Mouse (Mus musculus): ENCODE results near the gene Olfr826. TPM values are rescaled to one million over a fixed set of nuclear protein-coding genes. Genes with fewer than 3 reads are reported as not detected.
"Not testable (repeated sequence)": the region's sequence is repeated elsewhere in the genome, so short reads cannot be mapped to it uniquely, and the experiment has no call there.

Gene Olfr826
- polyA plus RNA-seq (2015; fragmentation: Nextera tagmentation; extraction: Ambion mirVana): not detected in 2 replicates

DNA sequence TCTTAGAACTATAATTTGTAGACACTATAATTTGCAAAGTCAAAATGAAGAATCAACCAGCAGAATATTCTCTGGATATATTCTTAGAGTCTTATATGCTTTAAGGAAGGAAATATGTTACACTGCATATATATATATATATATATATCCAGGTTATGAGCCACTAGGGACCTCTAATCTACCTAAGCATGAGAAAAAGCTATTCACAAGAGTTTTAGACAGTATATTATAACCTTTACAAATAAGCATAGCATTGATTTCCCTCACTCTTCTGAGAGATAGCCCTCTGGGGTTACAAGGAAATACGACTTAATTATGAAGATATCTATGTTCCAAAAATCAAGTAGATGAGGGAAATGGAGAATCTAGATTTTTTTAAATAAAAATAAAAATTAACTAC is at the start of gene Olfr826:
Gene Olfr826, minus strand, starts transcription at position 101 of the 400 bp plus-strand sequence.
- Histone ChIP-seq H3K27me3 (ENCODE audit: control insufficient read depth, insufficient read depth, low read depth, low read length) (no peaks in the 10 kb centered on the region), H3K36me3 (ENCODE audit: control insufficient read depth, insufficient read depth, low read length) (no peaks in the 10 kb centered on the region), H3K4me2 (ENCODE audit: low read depth, low read length) (no peak within 1 kb of the TSS), H3K4me3 (ENCODE audit: low read length) (no peak within 1 kb of the TSS), H3K9ac (ENCODE audit: low read length) (no peak within 1 kb of the TSS), H3K9me3 (ENCODE audit: control insufficient read depth, low read length) (no peaks in the 10 kb centered on the region), H3K4me1 (replicated peaks; ENCODE audit: control insufficient read depth, insufficient read depth, low read length) (no peaks in the 10 kb centered on the region), H3K27ac (ENCODE audit: low read length) (no peak within 1 kb of the TSS)
- WGBS: 51% methylated on average over 1 of the region's 1 CpGs
- ATAC-seq (ENCODE audit: low read depth): no peak

DNA sequence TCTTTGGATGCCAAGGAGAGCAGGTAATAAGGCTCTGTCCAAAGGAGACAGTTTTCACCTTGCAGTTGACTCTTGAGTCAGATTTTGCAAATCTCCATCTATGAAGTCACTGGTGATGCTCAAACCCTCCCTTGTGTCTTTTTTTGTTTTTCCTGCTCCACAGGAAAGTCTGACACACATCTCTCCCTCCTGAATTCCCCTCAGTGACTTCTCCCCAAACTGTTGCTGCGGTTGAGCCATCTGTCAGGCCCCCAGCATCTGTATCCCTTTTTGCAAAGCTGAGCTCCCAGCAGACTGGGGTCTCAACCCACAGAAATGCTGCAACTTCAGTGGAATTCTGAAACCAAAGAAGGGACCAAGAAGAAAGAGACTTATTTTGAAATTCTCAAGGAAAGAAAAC is 48.1 kb upstream of the Olfr826 start:
- Histone ChIP-seq H3K4me3 (ENCODE audit: low read length) (no peak overlapping the region), H3K9ac (ENCODE audit: low read length) (no peak overlapping the region), H3K27me3 (ENCODE audit: control insufficient read depth, insufficient read depth, low read depth, low read length) (no peaks in the 10 kb centered on the region), H3K9me3 (ENCODE audit: control insufficient read depth, low read length) (no peaks in the 10 kb centered on the region), H3K27ac (ENCODE audit: low read length) (no peak overlapping the region), H3K36me3 (ENCODE audit: control insufficient read depth, insufficient read depth, low read length) (no peaks in the 10 kb centered on the region), H3K4me1 (replicated peaks; ENCODE audit: control insufficient read depth, insufficient read depth, low read length) (no peaks in the 10 kb centered on the region), H3K4me2 (ENCODE audit: low read depth, low read length) (no peak overlapping the region)
- 70% methylated on average over 1 of the region's 1 CpGs for WGBS
- ATAC-seq (ENCODE audit: low read depth): no peak

DNA sequence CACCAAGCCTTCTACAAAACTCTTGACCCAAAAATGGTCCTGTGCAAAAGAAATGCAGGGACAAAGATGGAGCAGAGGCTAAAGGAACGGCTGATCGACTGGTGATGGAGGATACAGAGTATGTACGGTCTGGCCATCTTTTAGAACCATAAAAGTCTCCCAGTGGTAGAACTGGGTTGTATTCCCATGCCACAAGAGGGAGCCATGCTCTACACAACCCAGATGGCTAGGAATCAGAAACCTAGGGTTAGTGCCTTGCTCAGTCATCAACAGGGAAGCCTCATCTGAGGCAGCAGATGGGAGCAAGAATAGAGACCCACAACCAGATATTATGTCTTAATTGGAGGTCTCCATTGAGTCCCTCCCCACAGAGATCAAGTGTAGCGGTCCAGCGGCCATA is 45.6 kb upstream of the Olfr826 start:
- WGBS: 79% methylated on average over 5 of the region's 5 CpGs
- no peak overlapping the region for H3K9ac ChIP-seq (ENCODE audit: low read length)
- H3K9me3 ChIP-seq (ENCODE audit: control insufficient read depth, low read length): no peaks in the 10 kb centered on the region
- H3K4me2 ChIP-seq (ENCODE audit: low read depth, low read length): no peak overlapping the region
- H3K4me1 ChIP-seq (replicated peaks; ENCODE audit: control insufficient read depth, insufficient read depth, low read length): no peaks in the 10 kb centered on the region
- no peaks in the 10 kb centered on the region for H3K36me3 ChIP-seq (ENCODE audit: control insufficient read depth, insufficient read depth, low read length)
- no peak overlapping the region for H3K27ac ChIP-seq (ENCODE audit: low read length)
- no peak for ATAC-seq (ENCODE audit: low read depth)
- no peak overlapping the region for H3K4me3 ChIP-seq (ENCODE audit: low read length)
- H3K27me3 ChIP-seq (ENCODE audit: control insufficient read depth, insufficient read depth, low read depth, low read length): no peaks in the 10 kb centered on the region

DNA sequence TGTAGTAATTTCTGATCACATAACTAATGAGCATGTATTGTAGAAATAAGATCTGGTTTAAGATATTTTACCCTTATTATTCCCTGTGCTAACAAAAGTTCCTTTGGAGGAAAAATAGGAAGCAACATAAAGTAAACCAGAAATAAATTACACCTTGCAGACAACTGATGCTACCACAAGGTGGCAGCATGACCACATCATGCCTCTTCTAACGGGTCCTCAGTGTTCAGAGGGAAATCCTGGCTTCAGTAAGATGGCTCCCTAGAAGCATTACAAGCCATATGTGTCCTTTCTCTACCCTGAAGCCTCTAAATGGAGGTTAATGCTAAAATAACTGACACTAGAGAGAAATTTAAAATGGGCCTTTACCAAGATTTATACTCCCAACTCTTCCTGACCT is 44.3 kb upstream of the Olfr826 start:
- Histone ChIP-seq H3K9me3 (ENCODE audit: control insufficient read depth, low read length) (no peaks in the 10 kb centered on the region), H3K27ac (ENCODE audit: low read length) (no peak overlapping the region), H3K36me3 (ENCODE audit: control insufficient read depth, insufficient read depth, low read length) (no peaks in the 10 kb centered on the region), H3K9ac (ENCODE audit: low read length) (no peak overlapping the region), H3K4me1 (replicated peaks; ENCODE audit: control insufficient read depth, insufficient read depth, low read length) (no peaks in the 10 kb centered on the region), H3K4me3 (ENCODE audit: low read length) (no peak overlapping the region), H3K27me3 (ENCODE audit: control insufficient read depth, insufficient read depth, low read depth, low read length) (no peaks in the 10 kb centered on the region), H3K4me2 (ENCODE audit: low read depth, low read length) (no peak overlapping the region)
- WGBS: 0% methylated on average over 1 of the region's 1 CpGs
- no peak for ATAC-seq (ENCODE audit: low read depth)

DNA sequence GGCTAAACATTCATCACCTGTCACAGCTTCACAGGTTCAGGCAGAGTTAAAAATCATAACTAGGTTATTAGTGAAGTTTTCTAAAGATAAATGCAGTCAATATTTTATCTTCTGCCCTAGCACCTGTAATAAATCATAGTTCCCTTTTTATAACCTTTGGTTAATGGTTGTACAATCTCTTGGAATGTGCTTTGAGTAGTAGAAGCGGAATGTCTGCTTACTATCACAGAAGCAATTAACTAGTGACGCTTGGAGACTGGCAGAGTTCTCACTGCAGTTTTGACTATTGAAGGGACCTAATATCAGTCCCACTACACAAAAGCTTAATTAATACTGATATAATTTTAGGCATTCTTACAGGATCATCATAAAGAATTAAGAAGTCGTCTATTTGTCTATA is 41.0 kb upstream of the Olfr826 start:
- Histone ChIP-seq H3K4me2 (ENCODE audit: low read depth, low read length) (no peak overlapping the region), H3K4me3 (ENCODE audit: low read length) (no peak overlapping the region), H3K4me1 (replicated peaks; ENCODE audit: control insufficient read depth, insufficient read depth, low read length) (no peaks in the 10 kb centered on the region), H3K27me3 (ENCODE audit: control insufficient read depth, insufficient read depth, low read depth, low read length) (no peaks in the 10 kb centered on the region), H3K36me3 (ENCODE audit: control insufficient read depth, insufficient read depth, low read length) (no peaks in the 10 kb centered on the region), H3K9me3 (ENCODE audit: control insufficient read depth, low read length) (no peaks in the 10 kb centered on the region), H3K27ac (ENCODE audit: low read length) (no peak overlapping the region), H3K9ac (ENCODE audit: low read length) (no peak overlapping the region)
- no peak for ATAC-seq (ENCODE audit: low read depth)
- 69% methylated on average over 3 of the region's 3 CpGs for WGBS

DNA sequence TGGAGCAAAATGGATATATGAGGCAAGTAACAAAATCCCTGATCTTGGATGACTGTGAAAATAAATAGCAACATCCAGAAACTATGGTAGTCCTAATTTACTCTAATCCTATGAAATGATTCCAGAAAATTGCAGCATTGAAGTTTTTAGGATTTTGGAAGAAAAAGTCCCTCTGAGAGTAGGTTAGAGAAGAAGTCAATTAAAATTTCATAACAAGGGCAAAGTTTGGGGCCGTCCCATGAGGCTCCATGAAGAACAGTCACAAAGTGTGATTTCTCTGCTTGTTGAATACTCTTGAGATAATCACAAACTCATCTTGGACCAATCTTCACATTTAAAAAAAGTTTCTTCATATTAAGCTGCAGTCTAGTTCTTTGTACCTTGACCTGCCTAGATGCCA is 30.3 kb upstream of the Olfr826 start, which contains the start of gene Olfr827:
Gene Olfr827, minus strand, starts transcription at position 101 of the 400 bp plus-strand sequence.
- H3K36me3 ChIP-seq (ENCODE audit: control insufficient read depth, insufficient read depth, low read length): no peaks in the 10 kb centered on the region
- WGBS: 79% methylated on average over 1 of the region's 1 CpGs
- no peak within 1 kb of the TSS for H3K4me2 ChIP-seq (ENCODE audit: low read depth, low read length)
- H3K9ac ChIP-seq (ENCODE audit: low read length): no peak within 1 kb of the TSS
- no peaks in the 10 kb centered on the region for H3K27me3 ChIP-seq (ENCODE audit: control insufficient read depth, insufficient read depth, low read depth, low read length)
- no peaks in the 10 kb centered on the region for H3K9me3 ChIP-seq (ENCODE audit: control insufficient read depth, low read length)
- no peak within 1 kb of the TSS for H3K4me3 ChIP-seq (ENCODE audit: low read length)
- no peaks in the 10 kb centered on the region for H3K4me1 ChIP-seq (replicated peaks; ENCODE audit: control insufficient read depth, insufficient read depth, low read length)
- ATAC-seq (ENCODE audit: low read depth): no peak
- H3K27ac ChIP-seq (ENCODE audit: low read length): no peak within 1 kb of the TSS

DNA sequence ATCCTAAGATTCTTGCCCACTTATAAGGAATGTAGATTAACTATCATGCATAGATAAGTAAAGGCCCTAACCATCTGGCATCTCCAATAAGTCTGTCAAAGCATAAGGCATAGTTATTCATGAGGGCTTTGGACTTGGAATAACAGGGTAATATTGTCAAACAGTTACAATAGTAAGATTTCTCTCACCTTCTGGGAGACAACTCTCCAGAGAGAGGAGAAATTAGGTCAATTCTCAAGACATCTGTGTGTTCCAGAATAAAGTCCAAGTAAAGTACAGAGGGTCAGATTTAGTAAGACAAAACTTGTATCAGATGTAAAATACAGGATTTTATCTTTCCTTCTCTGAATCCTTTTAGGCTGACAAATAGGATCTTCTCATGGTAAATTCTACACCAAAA is 17.3 kb downstream of the Olfr826 start, which contains the start of gene Olfr825:
Gene Olfr825, minus strand, starts transcription at position 101 of the 400 bp plus-strand sequence.
- no peak within 1 kb of the TSS for H3K4me3 ChIP-seq (ENCODE audit: low read length)
- no peaks in the 10 kb centered on the region for H3K36me3 ChIP-seq (ENCODE audit: control insufficient read depth, insufficient read depth, low read length)
- no peak for ATAC-seq (ENCODE audit: low read depth)
- H3K27me3 ChIP-seq (ENCODE audit: control insufficient read depth, insufficient read depth, low read depth, low read length): no peaks in the 10 kb centered on the region
- H3K9ac ChIP-seq (ENCODE audit: low read length): no peak within 1 kb of the TSS
- no peaks in the 10 kb centered on the region for H3K9me3 ChIP-seq (ENCODE audit: control insufficient read depth, low read length)
- H3K4me1 ChIP-seq (replicated peaks; ENCODE audit: control insufficient read depth, insufficient read depth, low read length): no peaks in the 10 kb centered on the region
- H3K4me2 ChIP-seq (ENCODE audit: low read depth, low read length): no peak within 1 kb of the TSS
- H3K27ac ChIP-seq (ENCODE audit: low read length): no peak within 1 kb of the TSS

DNA sequence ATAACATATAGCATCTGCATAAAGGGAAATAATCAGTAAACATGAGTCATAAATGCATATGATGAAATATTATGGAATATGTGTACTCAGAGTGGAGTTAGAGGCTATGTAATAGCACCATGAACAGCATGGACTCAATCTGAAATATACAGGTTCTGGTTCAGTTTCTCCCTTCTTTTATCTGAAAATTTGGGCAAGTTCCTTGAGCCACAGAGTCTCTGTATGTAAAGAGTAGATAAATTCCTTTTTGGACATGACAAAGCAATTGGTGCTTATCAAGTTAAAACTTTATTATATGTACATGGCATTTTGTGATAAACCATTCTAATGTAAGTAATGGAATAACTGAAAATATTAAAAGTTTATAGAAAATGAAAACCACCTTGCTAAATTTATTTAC is 18.8 kb downstream of the Olfr826 start:
- no peak for ATAC-seq (ENCODE audit: low read depth)
- Histone ChIP-seq H3K4me2 (ENCODE audit: low read depth, low read length) (no peak overlapping the region), H3K36me3 (ENCODE audit: control insufficient read depth, insufficient read depth, low read length) (no peaks in the 10 kb centered on the region), H3K9me3 (ENCODE audit: control insufficient read depth, low read length) (no peaks in the 10 kb centered on the region), H3K9ac (ENCODE audit: low read length) (no peak overlapping the region), H3K27me3 (ENCODE audit: control insufficient read depth, insufficient read depth, low read depth, low read length) (no peaks in the 10 kb centered on the region), H3K4me1 (replicated peaks; ENCODE audit: control insufficient read depth, insufficient read depth, low read length) (no peaks in the 10 kb centered on the region), H3K4me3 (ENCODE audit: low read length) (no peak overlapping the region), H3K27ac (ENCODE audit: low read length) (no peak overlapping the region)

DNA sequence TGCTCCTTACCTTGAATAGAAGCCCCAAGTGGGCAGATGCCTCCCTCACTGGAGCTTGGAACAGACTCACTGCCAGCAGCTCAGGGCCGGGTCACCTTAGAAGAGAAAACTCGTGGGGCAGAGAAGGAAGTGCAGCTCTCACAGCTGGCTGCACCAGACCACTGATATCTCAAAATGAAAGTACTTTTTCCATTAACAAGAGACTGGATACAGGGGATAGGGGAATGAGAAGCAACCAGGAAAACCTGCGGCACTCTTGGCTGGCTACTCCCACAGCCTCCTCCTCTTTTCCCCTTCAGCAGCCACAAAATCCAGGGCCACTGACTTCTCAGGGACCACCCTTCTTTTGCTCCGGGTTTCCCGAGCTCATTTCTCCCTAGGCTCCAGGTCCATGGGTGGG is 39.9 kb downstream of the Olfr826 start:
- ATAC-seq (ENCODE audit: low read depth): no peak
- 67% methylated on average over 5 of the region's 5 CpGs for WGBS

DNA sequence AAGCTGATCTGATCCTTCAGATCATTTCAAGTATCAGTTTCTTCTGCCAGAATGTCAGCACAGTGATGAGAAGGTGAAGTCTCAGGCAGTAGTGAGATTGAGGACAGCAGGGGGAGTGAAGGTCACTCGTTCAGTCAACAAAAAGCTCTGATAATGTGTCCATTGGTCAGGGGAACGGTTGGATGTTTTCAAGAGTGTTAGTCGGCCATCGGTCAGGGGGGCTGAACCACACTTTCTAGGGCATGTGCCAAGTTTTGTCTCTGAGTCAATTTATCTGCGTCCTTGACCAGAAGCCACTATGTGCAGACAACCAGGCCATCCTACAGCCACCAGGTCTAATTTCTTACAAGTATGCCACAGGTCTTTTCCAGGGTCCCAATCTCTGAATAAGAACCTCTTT is 41.5 kb downstream of the Olfr826 start:
- H3K4me2 ChIP-seq (ENCODE audit: low read depth, low read length); ATAC-seq (ENCODE audit: low read depth); H3K27ac ChIP-seq (ENCODE audit: low read length); H3K9me3 ChIP-seq (ENCODE audit: control insufficient read depth, low read length); H3K4me1 ChIP-seq (replicated peaks; ENCODE audit: control insufficient read depth, insufficient read depth, low read length); H3K4me3 ChIP-seq (ENCODE audit: low read length); H3K9ac ChIP-seq (ENCODE audit: low read length); H3K36me3 ChIP-seq (ENCODE audit: control insufficient read depth, insufficient read depth, low read length); H3K27me3 ChIP-seq (ENCODE audit: control insufficient read depth, insufficient read depth, low read depth, low read length): not testable (repeated sequence)
- 72% methylated on average over 5 of the region's 5 CpGs for WGBS

More for the DNA sequence above, 39.9 kb downstream of the Olfr826 start:
- Histone ChIP-seq H3K27ac (ENCODE audit: low read length) (no peak overlapping the region), H3K27me3 (ENCODE audit: control insufficient read depth, insufficient read depth, low read depth, low read length) (no peaks in the 10 kb centered on the region), H3K9ac (ENCODE audit: low read length) (no peak overlapping the region), H3K4me3 (ENCODE audit: low read length) (no peak overlapping the region), H3K9me3 (ENCODE audit: control insufficient read depth, low read length) (no peaks in the 10 kb centered on the region), H3K4me1 (replicated peaks; ENCODE audit: control insufficient read depth, insufficient read depth, low read length) (no peaks in the 10 kb centered on the region), H3K36me3 (ENCODE audit: control insufficient read depth, insufficient read depth, low read length) (no peaks in the 10 kb centered on the region), H3K4me2 (ENCODE audit: low read depth, low read length) (no peak overlapping the region)

All from lung, embryonic 16.5 days (tissue).